Mouse (Mus musculus) testis, adult 2 months (tissue): ENCODE data around the gene Khdc3. TPM values are rescaled to one million over a fixed set of nuclear protein-coding genes. Genes with fewer than 3 reads are reported as not detected.
"Not testable (repeated sequence)": the region's sequence is repeated elsewhere in the genome, so short reads cannot be mapped to it uniquely, and the experiment has no call there.

Source experiments
- H3K27ac ChIP-seq: fragments of 200-500 bp; 2 replicates; pipeline ENCODE4 v1.5.1; 2012; ENCODE audit warnings: low read depth, low read length; ENCODE audit not compliant: control insufficient read depth, insufficient read depth
- H3K27me3 ChIP-seq: fragments of 200-500 bp; 2 replicates; pipeline ENCODE4 v1.6.1; 2012; ENCODE audit warnings: mild to moderate bottlenecking, low read length, moderate library complexity; ENCODE audit not compliant: control insufficient read depth, insufficient read depth
- H3K36me3 ChIP-seq: fragments of 200-500 bp; 2 replicates; pipeline ENCODE4 v1.6.1; 2012; ENCODE audit warnings: mild to moderate bottlenecking, low read length; ENCODE audit not compliant: control insufficient read depth, insufficient read depth
- H3K4me1 ChIP-seq: fragments of 200-500 bp; 2 replicates; pipeline ENCODE4 v1.6.1; 2012; ENCODE audit warnings: low read length; ENCODE audit not compliant: control insufficient read depth, insufficient read depth
- H3K4me3 ChIP-seq: fragments of 200-500 bp; 2 replicates; pipeline ENCODE4 v1.5.1; 2012; ENCODE audit warnings: low read depth, mild to moderate bottlenecking, low read length, moderate library complexity, mixed read lengths; ENCODE audit not compliant: control insufficient read depth
- CTCF ChIP-seq: fragments of 200-500 bp; IDR thresholded peaks from 2 replicates; pipeline ENCODE4 v1.5.1; 2012; ENCODE audit warnings: low read depth, mild to moderate bottlenecking, inconsistent platforms, low read length, moderate library complexity; ENCODE audit not compliant: control insufficient read depth, insufficient read depth, insufficient replicate concordance
- POLR2A ChIP-seq: fragments of 200-500 bp; IDR thresholded peaks from 2 replicates; pipeline ENCODE4 v1.6.1; 2012; ENCODE audit warnings: low read depth, mild to moderate bottlenecking, inconsistent platforms, low read length, moderate library complexity; ENCODE audit not compliant: control insufficient read depth
- polyA plus RNA-seq: library from polyadenylated mRNA; depleted of rRNA; stranded (reverse); fragments of >200 nt; gene quantifications from 2 replicates; pipeline ENCODE4 v1.2.3, GENCODE M21; 2012

The Khdc3 gene
- polyA plus RNA-seq, 1 experiment, result 0.23 TPM

GRCm38 (mm10) chr9:73070971-73071659, 30.5 kb upstream of the Khdc3 start:
- H3K36me3 ChIP-seq, result no peaks in the 10 kb centered on the region
- no peak for TF ChIP-seq POLR2A
- TF ChIP-seq CTCF, result no peak
- H3K27ac ChIP-seq, result 0 out of 2 replicates have a peak overlapping the region, but pooled peaks have one; percentile 13
- H3K27me3 ChIP-seq, result no peaks in the 10 kb centered on the region
- no peak overlapping the region for H3K4me3 ChIP-seq
- no peaks in the 10 kb centered on the region for H3K4me1 ChIP-seq

- H3K27ac ChIP-seq, result no peak overlapping the region
Measured at GRCm38 (mm10) chr9:73072426-73072825, 29.2 kb upstream of the Khdc3 start.

GRCm38 (mm10) chr9:73073169-73073568, 28.5 kb upstream of the Khdc3 start:
- Histone ChIP-seq H3K36me3 (no peaks in the 10 kb centered on the region), H3K4me1 (no peaks in the 10 kb centered on the region), H3K27me3 (no peaks in the 10 kb centered on the region), H3K4me3 (no peak overlapping the region), H3K27ac (no peak overlapping the region)
- TF ChIP-seq POLR2A (no peak), CTCF (no peak)

More at GRCm38 (mm10) chr9:73072426-73072825, 29.2 kb upstream of the Khdc3 start:
- Histone ChIP-seq H3K4me3 (no peak overlapping the region), H3K36me3 (no peaks in the 10 kb centered on the region), H3K27me3 (no peaks in the 10 kb centered on the region), H3K4me1 (no peaks in the 10 kb centered on the region)
- TF ChIP-seq POLR2A, result no peak
- TF ChIP-seq CTCF, result no peak

GRCm38 (mm10) chr9:73079349-73079748, 22.3 kb upstream of the Khdc3 start:
- H3K4me3 ChIP-seq, H3K27me3 ChIP-seq, H3K27ac ChIP-seq, H3K4me1 ChIP-seq, H3K36me3 ChIP-seq: not testable (repeated sequence)

GRCm38 (mm10) chr9:73079801-73080325, 21.8 kb upstream of the Khdc3 start:
- Histone ChIP-seq H3K27me3 (no peaks in the 10 kb centered on the region), H3K4me1 (no peaks in the 10 kb centered on the region), H3K4me3 (no peak overlapping the region), H3K36me3 (no peaks in the 10 kb centered on the region), H3K27ac (no peak overlapping the region)
- TF ChIP-seq CTCF (no peak), POLR2A (no peak)

- Histone ChIP-seq H3K4me1 (no peaks in the 10 kb centered on the region), H3K36me3 (no peaks in the 10 kb centered on the region), H3K4me3 (no peak overlapping the region), H3K27me3 (no peaks in the 10 kb centered on the region), H3K27ac (no peak overlapping the region)
- TF ChIP-seq POLR2A, result no peak
Measured at GRCm38 (mm10) chr9:73082291-73083000, 19.2 kb upstream of the Khdc3 start.

GRCm38 (mm10) chr9:73083956-73084355, 17.7 kb upstream of the Khdc3 start:
- Histone ChIP-seq H3K27me3 (no peaks in the 10 kb centered on the region), H3K36me3 (no peaks in the 10 kb centered on the region), H3K27ac (no peak overlapping the region), H3K4me3 (no peak overlapping the region), H3K4me1 (no peaks in the 10 kb centered on the region)
- no peak for TF ChIP-seq POLR2A
- no peak for TF ChIP-seq CTCF
